Mouse (Mus musculus) retina, embryonic 14.5 days (tissue): ENCODE measurements around the gene Ckb.
A peak's percentile ranks its signal among the peaks of the same experiment; 100 is the strongest.
"Not testable (repeated sequence)": the region's sequence is repeated elsewhere in the genome, so short reads cannot be mapped to it uniquely, and the experiment has no call there.

Experiments
- DNase-seq: peaks from one replicate; pipeline ENCODE4 v3.0.0-alpha.2; 2015; ENCODE audit warnings: low spot score

The Ckb gene

GRCm38 (mm10) chr12:111669000-111669788 is 2.9 kb downstream of the Ckb start:
- peak; percentile 49 for DNase-seq

- DNase-seq, result peak; percentile 99
Measured at GRCm38 (mm10) chr12:111668457-111668912, 3.7 kb downstream of the Ckb start.

GRCm38 (mm10) chr12:111667421-111667820 is 4.7 kb downstream of the Ckb start:
- DNase-seq, result no peak

GRCm38 (mm10) chr12:111666380-111666779 is 5.8 kb downstream of the Ckb start:
- no peak for DNase-seq

GRCm38 (mm10) chr12:111665041-111665880 is 6.9 kb downstream of the Ckb start:
- DNase-seq, result no peak

- peak; percentile 65 for DNase-seq
Measured at GRCm38 (mm10) chr12:111664144-111664634, 7.9 kb downstream of the Ckb start.

- DNase-seq, result no peak
Measured at GRCm38 (mm10) chr12:111663228-111664143, 8.7 kb downstream of the Ckb start.

- not testable (repeated sequence) for DNase-seq
Measured at GRCm38 (mm10) chr12:111661554-111661953, 10.6 kb downstream of the Ckb start.

GRCm38 (mm10) chr12:111660628-111661027 is 11.5 kb downstream of the Ckb start:
- no peak for DNase-seq

- no peak for DNase-seq
Measured at GRCm38 (mm10) chr12:111659331-111659730, 12.8 kb downstream of the Ckb start.

- DNase-seq, result no peak
Measured at GRCm38 (mm10) chr12:111655695-111656094, 16.4 kb downstream of the Ckb start.

GRCm38 (mm10) chr12:111653434-111653833 is 18.7 kb downstream of the Ckb start:
- peak; percentile 92 for DNase-seq

GRCm38 (mm10) chr12:111652953-111653352 is 19.2 kb downstream of the Ckb start:
- no peak for DNase-seq

GRCm38 (mm10) chr12:111648061-111648645 is 24.0 kb downstream of the Ckb start:
- peak; percentile 82 for DNase-seq
